Mouse (Mus musculus): ENCODE measurements around the gene Tnfrsf8. TPM values are rescaled to one million over a fixed set of nuclear protein-coding genes. Genes with fewer than 3 reads are reported as not detected.

The Tnfrsf8 gene
- polyA plus RNA-seq, 1 experiment from 2014 or later, result 0.05 TPM

DNA sequence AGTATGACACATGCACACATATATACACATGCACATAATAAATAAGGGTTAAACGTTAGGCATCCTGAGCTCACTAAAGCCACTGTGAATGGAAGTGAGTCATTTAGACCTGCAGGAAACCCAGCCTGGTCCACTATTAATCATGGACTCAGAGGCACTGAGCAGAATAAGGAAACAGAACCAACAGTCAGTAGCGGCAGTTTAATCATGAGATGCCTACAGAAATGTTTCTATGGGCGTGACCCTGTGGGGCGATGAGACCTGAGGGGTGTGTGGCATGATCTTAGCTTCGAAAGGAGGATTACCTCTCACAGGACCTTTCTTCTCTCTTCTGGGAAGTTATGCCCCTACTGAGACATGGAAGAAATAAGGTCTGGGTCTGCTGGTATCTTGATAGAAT, 7.2 kb upstream of the Tnfrsf8 start:
- ATAC-seq, result no peak

DNA sequence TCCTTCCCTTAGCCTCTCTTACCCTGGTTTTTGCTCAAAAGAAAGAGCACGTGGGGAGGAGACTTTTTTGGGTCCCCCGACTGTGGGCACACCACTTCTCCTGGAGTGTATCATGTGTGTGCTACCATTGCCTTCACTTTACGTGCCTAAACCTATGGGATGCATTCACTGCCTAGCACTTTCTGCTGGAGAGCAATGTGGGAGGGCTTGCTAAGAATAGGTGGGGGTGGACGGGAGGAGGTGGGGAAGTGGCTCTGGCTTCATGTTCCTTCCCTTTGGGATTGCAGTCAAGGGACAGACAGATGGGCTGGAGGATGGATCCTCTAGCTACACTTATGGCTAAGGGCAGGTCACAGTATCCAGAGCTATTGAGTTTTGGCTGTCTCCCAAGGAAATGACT, 5.7 kb upstream of the Tnfrsf8 start:
- no peaks in the 10 kb centered on the region for H3K9me3 ChIP-seq (ENCODE audit: low read length)
- no peak for ATAC-seq
- H3K27ac ChIP-seq (ENCODE audit: low read length), result no peak overlapping the region
- H3K9ac ChIP-seq (replicated peaks; ENCODE audit: low read depth), result no peak overlapping the region
- DNase-seq (ENCODE audit: low spot score), result no peak
- no peaks in the 10 kb centered on the region for H3K4me1 ChIP-seq (ENCODE audit: insufficient read depth, low read depth, low read length)
- H3K36me3 ChIP-seq (ENCODE audit: insufficient read depth, low read length), result no peaks in the 10 kb centered on the region
- H3K27me3 ChIP-seq (replicated peaks; ENCODE audit: insufficient read depth, low read length), result no peaks in the 10 kb centered on the region
- H3K4me3 ChIP-seq (ENCODE audit: low read depth, low read length), result no peak overlapping the region
- H3K4me2 ChIP-seq (replicated peaks; ENCODE audit: low read depth, low read length), result no peak overlapping the region
- WGBS, result 66% methylated on average over 4 of the region's 4 CpGs
- no peak for TF ChIP-seq EP300 (IDR thresholded peaks at IDR 0.05)
- TF ChIP-seq CTCF (IDR thresholded peaks at IDR 0.05), result no peak

More for the DNA sequence above, 7.2 kb upstream of the Tnfrsf8 start:
- no peak for DNase-seq (ENCODE audit: low spot score)
- Histone ChIP-seq H3K27ac (ENCODE audit: low read length) (no peak overlapping the region), H3K9me3 (ENCODE audit: low read length) (no peaks in the 10 kb centered on the region), H3K27me3 (replicated peaks; ENCODE audit: insufficient read depth, low read length) (no peaks in the 10 kb centered on the region), H3K4me1 (ENCODE audit: insufficient read depth, low read depth, low read length) (no peaks in the 10 kb centered on the region), H3K9ac (replicated peaks; ENCODE audit: low read depth) (no peak overlapping the region), H3K4me3 (ENCODE audit: low read depth, low read length) (no peak overlapping the region), H3K36me3 (ENCODE audit: insufficient read depth, low read length) (no peaks in the 10 kb centered on the region), H3K4me2 (replicated peaks; ENCODE audit: low read depth, low read length) (no peak overlapping the region)
- TF ChIP-seq CTCF (IDR thresholded peaks at IDR 0.05) (no peak), EP300 (IDR thresholded peaks at IDR 0.05) (no peak)
- whole genome bisulfite sequencing, result 83% methylated on average over 5 of the region's 5 CpGs

DNA sequence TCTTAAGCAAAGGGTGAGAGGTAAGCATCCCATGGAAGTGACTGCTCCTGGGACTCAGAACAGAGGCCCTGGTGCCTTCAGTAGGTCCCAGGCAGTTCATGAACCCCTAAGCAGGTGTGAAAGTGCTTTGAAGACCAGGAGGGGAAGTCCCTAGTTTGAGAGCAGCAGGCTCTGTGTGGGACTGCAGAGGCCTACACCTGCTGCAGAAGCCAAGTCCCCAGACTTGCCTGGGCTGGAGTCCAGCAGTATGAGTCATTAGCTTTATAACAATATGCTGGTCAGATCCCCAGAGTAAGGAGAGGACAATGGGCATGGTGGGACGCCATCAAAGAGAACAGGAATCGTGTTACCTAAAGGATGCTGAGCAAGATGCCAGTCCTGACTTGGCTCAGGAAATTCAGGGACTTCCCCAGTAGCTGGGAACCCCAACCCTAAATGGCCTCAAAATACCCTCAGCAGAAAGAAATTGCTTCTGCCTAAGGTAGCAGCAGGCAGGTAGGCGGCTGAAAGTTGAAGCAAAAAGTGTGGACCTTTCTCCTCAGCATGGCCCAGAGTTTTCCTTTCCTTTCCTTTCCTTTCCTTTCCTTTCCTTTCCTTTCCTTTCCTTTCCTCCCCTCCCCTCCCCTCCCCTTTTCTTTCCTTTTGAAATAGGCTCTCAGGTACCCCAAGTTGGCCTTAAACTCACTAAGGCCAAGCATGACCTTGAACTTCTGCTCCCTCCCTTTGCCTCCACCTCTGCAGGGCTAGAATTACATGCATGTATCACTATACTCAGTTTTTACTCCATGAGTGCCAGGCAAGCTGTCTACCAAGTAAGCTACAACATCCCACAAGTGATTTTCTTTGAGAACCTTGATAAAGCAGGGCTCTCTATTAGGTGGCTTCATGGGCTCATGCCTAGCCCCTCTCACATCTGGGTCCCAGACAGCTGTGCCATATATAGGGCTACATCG, 4.6 kb upstream of the Tnfrsf8 start:
- no peak overlapping the region for H3K9ac ChIP-seq (replicated peaks; ENCODE audit: low read depth)
- H3K27ac ChIP-seq (ENCODE audit: low read length), result no peak overlapping the region
- ATAC-seq (no peak), DNase-seq (ENCODE audit: low spot score) (no peak)
- no peak for TF ChIP-seq EP300 (IDR thresholded peaks at IDR 0.05)
- TF ChIP-seq CTCF (IDR thresholded peaks at IDR 0.05), result no peak
- H3K4me3 ChIP-seq (ENCODE audit: low read depth, low read length), result no peak overlapping the region
- no peaks in the 10 kb centered on the region for H3K9me3 ChIP-seq (ENCODE audit: low read length)
- H3K27me3 ChIP-seq (replicated peaks; ENCODE audit: insufficient read depth, low read length), result no peaks in the 10 kb centered on the region
- H3K4me2 ChIP-seq (replicated peaks; ENCODE audit: low read depth, low read length), result no peak overlapping the region
- 68% methylated on average over 4 of the region's 4 CpGs for WGBS
- no peaks in the 10 kb centered on the region for H3K36me3 ChIP-seq (ENCODE audit: insufficient read depth, low read length)
- H3K4me1 ChIP-seq (ENCODE audit: insufficient read depth, low read depth, low read length), result no peaks in the 10 kb centered on the region

DNA sequence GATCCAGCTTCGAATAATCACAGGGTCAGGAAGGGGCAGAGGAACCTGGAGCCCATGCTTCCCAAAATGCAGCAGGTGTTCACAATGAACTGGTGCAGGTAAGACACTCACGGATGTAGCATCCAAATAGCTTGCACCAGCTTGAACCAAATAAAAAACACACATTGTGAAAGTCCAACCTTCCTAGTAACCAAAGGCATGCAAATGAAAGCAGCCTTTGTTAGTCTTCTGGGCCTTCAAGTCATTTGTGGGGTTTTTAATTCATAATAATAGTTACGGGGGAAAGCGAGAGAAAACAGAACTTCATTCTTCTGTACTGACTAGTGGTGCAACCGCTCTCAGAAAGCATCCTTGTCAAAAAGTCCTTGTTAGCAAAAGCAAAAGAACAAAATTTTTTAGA, 1.7 kb upstream of the Tnfrsf8 start:
- Histone ChIP-seq H3K27me3 (replicated peaks; ENCODE audit: insufficient read depth, low read length) (no peaks in the 10 kb centered on the region), H3K9ac (replicated peaks; ENCODE audit: low read depth) (no peak overlapping the region), H3K27ac (ENCODE audit: low read length) (no peak overlapping the region), H3K4me2 (replicated peaks; ENCODE audit: low read depth, low read length) (no peak overlapping the region), H3K4me3 (ENCODE audit: low read depth, low read length) (no peak overlapping the region), H3K4me1 (ENCODE audit: insufficient read depth, low read depth, low read length) (no peaks in the 10 kb centered on the region), H3K9me3 (ENCODE audit: low read length) (no peaks in the 10 kb centered on the region), H3K36me3 (ENCODE audit: insufficient read depth, low read length) (no peaks in the 10 kb centered on the region)
- ATAC-seq, result no peak
- TF ChIP-seq EP300 (IDR thresholded peaks at IDR 0.05) (no peak), CTCF (IDR thresholded peaks at IDR 0.05) (no peak)
- 79% methylated on average over 5 of the region's 5 CpGs for WGBS
- DNase-seq (ENCODE audit: low spot score), result no peak

DNA sequence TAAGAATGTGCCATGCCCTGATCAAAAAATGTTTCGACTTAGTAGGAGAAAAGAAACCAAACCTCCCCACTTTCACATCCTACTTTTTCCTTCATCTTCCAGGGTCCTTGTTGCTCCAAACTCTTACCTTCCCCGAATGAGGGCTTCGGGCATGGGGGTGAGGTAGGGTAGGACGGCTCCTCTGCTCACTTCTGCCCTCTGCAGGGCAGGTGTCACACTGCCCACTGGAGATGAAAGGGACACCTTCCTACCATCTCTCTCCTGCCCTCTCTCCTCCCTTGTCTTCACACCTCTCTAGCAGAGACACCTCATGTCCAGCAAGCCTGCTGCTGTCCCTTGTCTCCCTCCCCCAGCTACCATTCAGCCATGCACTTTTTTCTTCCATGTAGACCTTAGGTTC, 998 bp downstream of the Tnfrsf8 start:
- Histone ChIP-seq H3K9ac (replicated peaks; ENCODE audit: low read depth) (no peak overlapping the region), H3K4me3 (ENCODE audit: low read depth, low read length) (no peak overlapping the region), H3K27me3 (replicated peaks; ENCODE audit: insufficient read depth, low read length) (no peaks in the 10 kb centered on the region), H3K4me1 (ENCODE audit: insufficient read depth, low read depth, low read length) (no peaks in the 10 kb centered on the region), H3K27ac (ENCODE audit: low read length) (no peak overlapping the region), H3K9me3 (ENCODE audit: low read length) (no peaks in the 10 kb centered on the region), H3K4me2 (replicated peaks; ENCODE audit: low read depth, low read length) (no peak overlapping the region), H3K36me3 (ENCODE audit: insufficient read depth, low read length) (no peaks in the 10 kb centered on the region)
- no peak for DNase-seq (ENCODE audit: low spot score)
- TF ChIP-seq CTCF (IDR thresholded peaks at IDR 0.05) (no peak), EP300 (IDR thresholded peaks at IDR 0.05) (no peak)
- no peak for ATAC-seq
- WGBS, result 68% methylated on average over 4 of the region's 4 CpGs

DNA sequence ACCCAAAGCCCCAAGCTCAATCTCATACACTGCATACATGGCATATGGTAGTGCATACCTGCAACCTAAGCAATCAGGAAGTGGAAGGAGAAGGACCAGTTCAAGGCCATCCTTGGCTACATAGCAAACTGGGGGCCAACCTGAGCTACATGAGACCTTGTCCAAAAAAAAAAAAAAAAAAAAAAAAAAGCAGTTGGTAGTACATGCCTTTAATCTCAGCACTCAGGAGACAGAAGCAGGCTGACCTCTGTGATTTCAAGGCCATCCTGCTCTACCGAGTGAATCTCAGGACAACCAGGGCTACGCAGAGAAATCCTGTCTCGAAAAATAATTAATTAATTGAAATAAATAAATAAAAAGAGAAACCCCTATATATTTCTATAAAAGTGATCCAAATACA, 1.7 kb downstream of the Tnfrsf8 start:
- Histone ChIP-seq H3K4me1 (ENCODE audit: insufficient read depth, low read depth, low read length) (no peaks in the 10 kb centered on the region), H3K4me2 (replicated peaks; ENCODE audit: low read depth, low read length) (no peak overlapping the region), H3K9ac (replicated peaks; ENCODE audit: low read depth) (no peak overlapping the region), H3K4me3 (ENCODE audit: low read depth, low read length) (no peak overlapping the region), H3K9me3 (ENCODE audit: low read length) (no peaks in the 10 kb centered on the region), H3K27me3 (replicated peaks; ENCODE audit: insufficient read depth, low read length) (no peaks in the 10 kb centered on the region), H3K27ac (ENCODE audit: low read length) (no peak overlapping the region), H3K36me3 (ENCODE audit: insufficient read depth, low read length) (no peaks in the 10 kb centered on the region)
- DNase-seq (ENCODE audit: low spot score), result no peak
- 74% methylated on average over 3 of the region's 3 CpGs for WGBS
- TF ChIP-seq EP300 (IDR thresholded peaks at IDR 0.05), result no peak
- TF ChIP-seq CTCF (IDR thresholded peaks at IDR 0.05), result no peak
- ATAC-seq, result no peak

Measured in lung, postnatal 0 days (tissue).